Mouse (Mus musculus) thymus, adult 2 months (tissue): ENCODE measurements at regions not wholly inside any gene's neighbourhood (a gene's known extent, or its start where the extent isn't known, plus 50 kb on each side); places are given as distances from the start of the nearest gene placed in this dataset.

Experiments used
- CTCF ChIP-seq: fragments of 200-500 bp; IDR thresholded peaks from 2 replicates; pipeline ENCODE4 v1.5.1; 2012; ENCODE audit warnings: mild to moderate bottlenecking, control low read depth, low read length, moderate library complexity, borderline replicate concordance; ENCODE audit not compliant: control insufficient read depth, poor library complexity, insufficient read depth; ENCODE audit errors: extremely low read depth
- POLR2A ChIP-seq: fragments of 200-500 bp; IDR thresholded peaks from 2 replicates; pipeline ENCODE4 v1.6.1; 2012; ENCODE audit warnings: mild to moderate bottlenecking, low read length, control low read depth, moderate library complexity; ENCODE audit not compliant: control insufficient read depth, poor library complexity, insufficient read depth; ENCODE audit errors: extremely low read depth

DNA sequence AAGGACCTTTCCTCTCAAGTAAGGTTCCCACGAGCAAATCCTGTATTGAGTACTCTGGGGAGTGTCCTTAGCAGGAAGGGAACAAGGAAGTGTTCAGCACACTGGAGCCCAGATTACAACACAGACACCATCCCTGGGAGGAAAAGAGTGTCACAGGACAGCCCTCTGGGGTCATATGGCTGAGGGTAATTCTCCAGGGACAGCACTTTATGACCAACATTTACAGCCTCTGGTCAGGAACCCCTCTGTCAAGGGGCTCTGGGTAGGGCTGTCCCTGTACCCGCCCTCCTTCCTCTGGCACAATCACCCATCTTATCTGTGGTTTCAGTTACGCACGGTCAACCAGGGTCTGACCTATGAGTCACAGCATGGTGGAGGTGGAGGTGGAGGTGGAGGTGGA lies 102.8 kb upstream of the Ctnnb1 start:
- no peak for TF ChIP-seq POLR2A
- no peak for TF ChIP-seq CTCF
